Mouse (Mus musculus) liver, embryonic 12.5 days (tissue): ENCODE measurements around the gene Hacd2. TPM values are rescaled to one million over a fixed set of nuclear protein-coding genes. Genes with fewer than 3 reads are reported as not detected.

ENCODE experiments used
- ATAC-seq: fragments of 200-750 bp; cut with Nextera tagmentation; 2 replicates; pipeline ENCODE4 v1.8.0; 2017; ENCODE audit warnings: moderate number of reproducible peaks, mild to moderate bottlenecking, moderate library complexity
- H3K27ac ChIP-seq: fragments of 300-500 bp; sonication (generic); 2 replicates; pipeline ENCODE4 v1.5.1; 2016; ENCODE audit warnings: mild to moderate bottlenecking
- H3K27me3 ChIP-seq: fragments of 300-500 bp; sonication (generic); replicated peaks from 2 replicates; pipeline ENCODE4 v1.6.1; 2016; ENCODE audit warnings: mild to moderate bottlenecking, moderate library complexity
- H3K36me3 ChIP-seq: fragments of 300-500 bp; sonication (generic); 2 replicates; pipeline ENCODE4 v1.6.1; 2016; ENCODE audit warnings: mild to moderate bottlenecking, moderate library complexity
- H3K4me1 ChIP-seq: fragments of 300-500 bp; sonication (generic); 2 replicates; pipeline ENCODE4 v1.6.1; 2016
- H3K4me2 ChIP-seq: fragments of 300-500 bp; sonication (generic); 2 replicates; pipeline ENCODE4 v1.6.1; 2016; ENCODE audit warnings: mild to moderate bottlenecking, moderate library complexity
- H3K4me3 ChIP-seq: fragments of 300-500 bp; sonication (generic); 2 replicates; pipeline ENCODE4 v1.5.1; 2016; ENCODE audit warnings: mild to moderate bottlenecking, moderate library complexity
- H3K9ac ChIP-seq: fragments of 300-500 bp; sonication (generic); 2 replicates; pipeline ENCODE4 v1.6.1; 2016; ENCODE audit warnings: mild to moderate bottlenecking, moderate library complexity
- H3K9me3 ChIP-seq: fragments of 300-500 bp; sonication (generic); replicated peaks from 2 replicates; pipeline ENCODE4 v1.6.1; 2016; ENCODE audit warnings: mild to moderate bottlenecking, moderate library complexity
- WGBS: fragments of 180-500 bp; shearing (Covaris S2); methylation state at CpG from one replicate; pipeline ENCODE4 v1.1.7; 2016; ENCODE audit not compliant: insufficient replicate concordance; 5-methylcytosine and 5-hydroxymethylcytosine counted together
- polyA plus RNA-seq: library from polyadenylated mRNA; unstranded; fragments of >200 nt; fragmentation: Nextera tagmentation; extraction: Ambion mirVana; gene quantifications from 2 replicates; pipeline ENCODE4 v1.2.1, GENCODE M21; 2016

Hacd2 gene
- polyA plus RNA-seq, 1 experiment from 2014 or later: 82.9 TPM

- no peak for ATAC-seq
- H3K27ac ChIP-seq: no peak overlapping the region
- no peaks in the 10 kb centered on the region for H3K36me3 ChIP-seq
- no peaks in the 10 kb centered on the region for H3K9me3 ChIP-seq
- H3K27me3 ChIP-seq: 0 out of 2 replicates have a peak, but pooled peaks cover 2% of the 10 kb centered on the region
- 73% methylated on average over 10 of the region's 10 CpGs for WGBS
- H3K4me2 ChIP-seq: no peak overlapping the region
- H3K9ac ChIP-seq: no peak overlapping the region
- H3K4me3 ChIP-seq: no peak overlapping the region
- H3K4me1 ChIP-seq: no peaks in the 10 kb centered on the region
These were observed 28.4 kb upstream of the Hacd2 start for GRCm38 (mm10) chr16:34993694-34994330.

DNA sequence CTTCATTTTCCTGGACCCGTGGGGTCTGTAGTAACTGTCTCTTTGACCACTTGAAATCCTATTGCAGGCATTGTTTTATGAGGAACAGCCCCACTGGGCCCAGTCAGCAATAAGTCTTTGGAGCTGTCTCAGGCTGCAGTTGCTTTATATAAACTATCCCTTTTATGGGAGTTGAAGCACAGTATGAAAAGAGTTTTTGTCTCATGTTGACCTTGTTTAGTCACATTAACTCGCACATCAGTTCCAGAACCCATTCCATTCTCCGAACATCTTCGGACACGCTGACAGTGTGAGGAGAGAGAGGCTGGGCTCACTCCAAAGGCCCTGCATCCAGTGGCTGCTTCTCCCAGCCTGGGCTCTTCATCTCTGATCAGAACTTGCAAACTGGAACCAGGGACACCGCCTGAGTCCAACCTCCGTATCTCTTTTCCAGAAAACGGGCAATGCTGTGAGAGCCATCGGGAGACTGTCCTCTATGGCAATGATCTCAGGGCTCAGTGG, 27.5 kb upstream of the Hacd2 start:
- Histone ChIP-seq H3K9ac (no peak overlapping the region), H3K4me2 (no peak overlapping the region), H3K9me3 (no peaks in the 10 kb centered on the region), H3K4me3 (no peak overlapping the region), H3K4me1 (no peaks in the 10 kb centered on the region), H3K36me3 (no peaks in the 10 kb centered on the region), H3K27ac (no peak overlapping the region), H3K27me3 (peaks cover 4% of the 10 kb centered on the region; the same call in 1 of the 2 replicates)
- no peak for ATAC-seq
- 79% methylated on average over 9 of the region's 9 CpGs for WGBS

GRCm38 (mm10) chr16:34996133-34996532, 26.1 kb upstream of the Hacd2 start:
- Histone ChIP-seq H3K9me3 (no peaks in the 10 kb centered on the region), H3K4me1 (no peaks in the 10 kb centered on the region), H3K27ac (no peak overlapping the region), H3K27me3 (peaks cover 18% of the 10 kb centered on the region), H3K4me2 (no peak overlapping the region), H3K9ac (no peak overlapping the region), H3K4me3 (no peak overlapping the region), H3K36me3 (no peaks in the 10 kb centered on the region)
- ATAC-seq: no peak
- WGBS: 52% methylated on average over 5 of the region's 5 CpGs

DNA sequence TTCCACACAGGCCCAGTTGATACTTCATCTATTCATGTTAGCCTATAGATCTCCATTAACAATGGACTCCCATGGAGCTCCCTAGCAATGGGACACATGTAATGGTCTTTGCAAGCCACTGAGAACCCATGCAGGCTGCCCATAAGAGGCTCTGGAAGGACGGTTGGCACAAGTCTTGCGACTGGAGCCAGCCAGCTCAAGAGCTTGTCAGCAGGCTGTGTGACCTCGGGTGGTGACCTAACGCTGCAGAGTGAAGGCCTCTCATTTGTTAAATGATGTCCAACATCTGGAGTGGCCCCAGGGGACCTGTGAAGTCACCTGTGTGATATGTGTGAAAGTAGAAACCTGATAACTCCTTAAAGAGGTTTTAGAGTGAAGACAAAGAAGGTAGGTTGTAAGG, 25.2 kb upstream of the Hacd2 start:
- H3K9me3 ChIP-seq: no peaks in the 10 kb centered on the region
- H3K4me3 ChIP-seq: no peak overlapping the region
- H3K9ac ChIP-seq: no peak overlapping the region
- no peak overlapping the region for H3K27ac ChIP-seq
- H3K27me3 ChIP-seq: peaks cover 22% of the 10 kb centered on the region
- no peaks in the 10 kb centered on the region for H3K36me3 ChIP-seq
- no peak for ATAC-seq
- 56% methylated on average over 4 of the region's 4 CpGs for WGBS
- H3K4me2 ChIP-seq: no peak overlapping the region
- H3K4me1 ChIP-seq: no peaks in the 10 kb centered on the region

GRCm38 (mm10) chr16:34997576-34997975, 24.7 kb upstream of the Hacd2 start:
- no peaks in the 10 kb centered on the region for H3K36me3 ChIP-seq
- H3K4me3 ChIP-seq: no peak overlapping the region
- no peaks in the 10 kb centered on the region for H3K4me1 ChIP-seq
- no peak overlapping the region for H3K9ac ChIP-seq
- 69% methylated on average over 10 of the region's 10 CpGs for WGBS
- H3K9me3 ChIP-seq: no peaks in the 10 kb centered on the region
- ATAC-seq: no peak
- H3K4me2 ChIP-seq: no peak overlapping the region
- peaks cover 22% of the 10 kb centered on the region for H3K27me3 ChIP-seq
- H3K27ac ChIP-seq: no peak overlapping the region

DNA sequence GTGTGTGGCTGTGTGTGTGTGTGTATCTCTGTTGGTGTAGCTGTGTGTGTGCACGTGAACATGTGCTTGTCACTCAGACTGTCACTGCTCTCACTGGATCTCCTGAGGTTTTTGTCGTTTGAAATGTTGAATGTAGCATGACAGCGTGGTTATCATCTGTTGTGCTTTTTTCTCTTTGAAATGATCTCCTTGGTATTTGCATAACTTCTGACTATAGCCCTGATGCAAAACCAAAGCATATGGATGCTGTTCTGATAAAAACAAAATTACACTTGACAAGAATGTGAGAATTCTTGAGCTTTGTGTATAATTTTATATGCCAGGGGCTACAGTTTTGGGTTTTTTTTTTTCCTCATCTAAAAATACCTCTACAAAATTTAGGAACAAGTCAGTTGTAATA, 23.2 kb upstream of the Hacd2 start:
- no peak for ATAC-seq
- WGBS: 67% methylated on average over 3 of the region's 3 CpGs
- Histone ChIP-seq H3K4me1 (no peaks in the 10 kb centered on the region), H3K9ac (no peak overlapping the region), H3K4me2 (no peak overlapping the region), H3K9me3 (no peaks in the 10 kb centered on the region), H3K4me3 (no peak overlapping the region), H3K27ac (no peak overlapping the region), H3K27me3 (peaks cover 22% of the 10 kb centered on the region), H3K36me3 (no peaks in the 10 kb centered on the region)

GRCm38 (mm10) chr16:34999986-35000385, 22.2 kb upstream of the Hacd2 start:
- WGBS: 54% methylated on average over 11 of the region's 11 CpGs
- Histone ChIP-seq H3K4me1 (peaks cover 5% of the 10 kb centered on the region; the same call in 1 of the 2 replicates), H3K27ac (no peak overlapping the region), H3K4me2 (no peak overlapping the region), H3K36me3 (no peaks in the 10 kb centered on the region), H3K9ac (no peak overlapping the region), H3K4me3 (no peak overlapping the region), H3K27me3 (peaks cover 22% of the 10 kb centered on the region), H3K9me3 (no peaks in the 10 kb centered on the region)
- no peak for ATAC-seq

GRCm38 (mm10) chr16:35000923-35001560, 21.2 kb upstream of the Hacd2 start:
- Histone ChIP-seq H3K4me3 (no peak overlapping the region), H3K36me3 (no peaks in the 10 kb centered on the region), H3K4me1 (peaks cover 5% of the 10 kb centered on the region; the same call in 1 of the 2 replicates), H3K4me2 (no peak overlapping the region), H3K27me3 (peaks cover 22% of the 10 kb centered on the region), H3K9me3 (no peaks in the 10 kb centered on the region), H3K9ac (no peak overlapping the region), H3K27ac (no peak overlapping the region)
- WGBS: 36% methylated on average over 10 of the region's 10 CpGs
- no peak for ATAC-seq

DNA sequence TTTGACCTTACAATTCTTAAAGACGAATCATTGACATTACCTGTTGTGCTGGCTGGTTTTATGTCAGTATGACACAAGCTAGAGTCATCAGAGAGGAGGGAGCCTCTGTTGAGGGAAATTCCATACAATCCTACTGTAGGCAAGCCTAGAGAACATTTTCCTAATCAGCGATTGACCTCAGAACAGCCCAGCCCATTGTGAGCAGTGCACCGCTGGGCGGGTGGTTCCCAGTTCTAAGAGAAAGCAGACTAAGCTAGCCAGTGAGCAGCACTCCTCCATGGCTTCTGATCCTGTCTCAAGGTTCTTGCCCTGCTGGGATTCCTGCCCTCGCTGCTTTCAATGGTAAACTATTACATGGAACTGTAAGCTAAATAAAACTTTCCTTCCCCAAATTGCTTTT, 17.9 kb upstream of the Hacd2 start:
- H3K36me3 ChIP-seq: no peaks in the 10 kb centered on the region

GRCm38 (mm10) chr16:35004756-35005155, 17.5 kb upstream of the Hacd2 start:
- no peak overlapping the region for H3K4me2 ChIP-seq

More for the DNA sequence above, 17.9 kb upstream of the Hacd2 start:
- H3K27ac ChIP-seq: no peak overlapping the region
- H3K27me3 ChIP-seq: peaks cover 20% of the 10 kb centered on the region
- H3K9me3 ChIP-seq: no peaks in the 10 kb centered on the region
- H3K9ac ChIP-seq: no peak overlapping the region
- peaks cover 5% of the 10 kb centered on the region; the same call in 1 of the 2 replicates for H3K4me1 ChIP-seq
- H3K4me3 ChIP-seq: no peak overlapping the region
- no peak overlapping the region for H3K4me2 ChIP-seq
- no peak for ATAC-seq
- 57% methylated on average over 5 of the region's 5 CpGs for WGBS

GRCm38 (mm10) chr16:35006251-35006650, 16.0 kb upstream of the Hacd2 start:
- no peaks in the 10 kb centered on the region for H3K36me3 ChIP-seq
- H3K27me3 ChIP-seq: peaks cover 18% of the 10 kb centered on the region
- H3K4me3 ChIP-seq: no peak overlapping the region
- no peak overlapping the region for H3K9ac ChIP-seq
- 61% methylated on average over 5 of the region's 5 CpGs for WGBS
- no peaks in the 10 kb centered on the region for H3K9me3 ChIP-seq
- no peak overlapping the region for H3K27ac ChIP-seq
- no peak overlapping the region for H3K4me2 ChIP-seq
- peaks cover 5% of the 10 kb centered on the region; the same call in 1 of the 2 replicates for H3K4me1 ChIP-seq
- no peak for ATAC-seq

More at GRCm38 (mm10) chr16:35004756-35005155, 17.5 kb upstream of the Hacd2 start:
- H3K36me3 ChIP-seq: no peaks in the 10 kb centered on the region
- peaks cover 23% of the 10 kb centered on the region for H3K27me3 ChIP-seq
- H3K4me1 ChIP-seq: peaks cover 5% of the 10 kb centered on the region; the same call in 1 of the 2 replicates
- H3K9ac ChIP-seq: no peak overlapping the region
- no peak overlapping the region for H3K27ac ChIP-seq
- no peak for ATAC-seq
- H3K4me3 ChIP-seq: no peak overlapping the region
- 58% methylated on average over 2 of the region's 2 CpGs for WGBS
- H3K9me3 ChIP-seq: no peaks in the 10 kb centered on the region

DNA sequence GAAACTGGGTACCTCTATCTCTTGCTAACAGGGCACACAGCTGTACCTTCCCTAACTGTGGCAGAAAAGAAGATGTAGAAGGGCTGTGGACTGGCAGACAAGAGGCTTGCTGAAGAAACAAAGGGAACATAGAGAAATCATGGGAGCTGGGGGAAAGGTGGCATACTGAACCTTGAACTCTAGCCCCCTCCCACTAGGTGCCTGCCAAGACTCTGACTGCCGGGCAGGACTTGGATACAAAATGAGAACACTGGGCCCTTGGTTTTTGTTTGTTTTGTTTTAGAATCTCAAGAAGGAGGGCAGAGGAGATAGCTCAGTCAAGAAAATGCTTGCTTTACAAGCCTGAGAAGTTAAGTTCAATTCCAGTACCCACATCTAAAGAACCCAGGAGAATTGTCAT, 14.9 kb upstream of the Hacd2 start:
- no peak overlapping the region for H3K9ac ChIP-seq
- peaks cover 15% of the 10 kb centered on the region; the same call in 1 of the 2 replicates for H3K27me3 ChIP-seq
- no peak overlapping the region for H3K4me2 ChIP-seq
- no peak overlapping the region for H3K4me3 ChIP-seq
- ATAC-seq: no peak
- H3K36me3 ChIP-seq: no peaks in the 10 kb centered on the region
- peaks cover 5% of the 10 kb centered on the region; the same call in 1 of the 2 replicates for H3K4me1 ChIP-seq
- WGBS: 65% methylated on average over 1 of the region's 1 CpGs
- H3K27ac ChIP-seq: no peak overlapping the region
- H3K9me3 ChIP-seq: no peaks in the 10 kb centered on the region
